Mouse (Mus musculus) gastrocnemius, postnatal 4 days (tissue): Measurements from ENCODE around the gene Gas6. TPM values are rescaled to one million over a fixed set of nuclear protein-coding genes. Genes with fewer than 3 reads are reported as not detected.

Source experiments
- DNase-seq, 2 experiments: peaks; one replicate each; pipeline ENCODE4 v3.0.0; 2021 to 2022; ENCODE audit warnings: low spot score in 2 of 2, mixed read lengths in 2 of 2
- total RNA-seq, 2 experiments: library from RNA; stranded (reverse); gene quantifications; 2 replicates each; pipeline ENCODE4 v1.2.3; 2021

The Gas6 gene
- total RNA-seq, 2 experiments from 2014 or later = 111 to 121 TPM

DNA sequence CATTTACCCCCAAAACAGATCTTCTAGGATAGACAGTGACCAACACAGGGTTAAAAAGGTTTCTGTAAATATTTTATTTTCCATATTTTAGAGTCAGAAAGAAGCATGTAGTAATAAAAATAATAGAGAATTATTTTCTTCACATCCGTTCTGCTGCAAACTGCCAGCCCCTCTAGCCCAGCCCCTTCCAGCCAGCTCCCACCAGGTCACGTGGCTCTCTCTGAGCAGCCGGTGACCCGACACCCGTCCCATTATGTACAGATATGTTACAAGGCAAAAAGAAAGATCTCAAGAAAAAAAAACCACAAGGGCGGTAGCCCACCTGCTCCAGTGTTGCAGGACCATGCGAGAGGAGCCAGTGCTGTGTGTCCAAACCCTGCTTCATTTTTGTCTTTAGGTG, 29.0 kb downstream of the Gas6 start:
- no peak for DNase-seq

DNA sequence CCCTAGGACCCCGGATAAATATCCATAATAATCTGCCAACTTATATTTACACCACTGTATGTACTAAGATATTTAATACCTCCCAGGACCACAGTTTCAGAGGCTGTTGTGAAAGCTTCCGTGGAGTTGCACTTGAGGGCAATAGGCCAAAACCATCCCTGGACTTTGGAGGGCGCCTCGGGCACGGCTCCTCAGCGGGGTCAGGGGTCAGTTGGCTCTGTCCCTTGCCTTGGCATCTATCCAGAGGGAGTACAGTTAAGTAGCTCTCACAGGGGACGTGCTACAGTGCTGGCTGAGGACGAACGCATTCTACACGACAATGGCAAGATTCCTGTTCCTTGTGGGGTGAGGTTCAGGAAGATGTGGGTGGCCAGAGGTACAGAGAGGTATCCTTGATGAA, 31.9 kb downstream of the Gas6 start:
- no peak for DNase-seq

DNA sequence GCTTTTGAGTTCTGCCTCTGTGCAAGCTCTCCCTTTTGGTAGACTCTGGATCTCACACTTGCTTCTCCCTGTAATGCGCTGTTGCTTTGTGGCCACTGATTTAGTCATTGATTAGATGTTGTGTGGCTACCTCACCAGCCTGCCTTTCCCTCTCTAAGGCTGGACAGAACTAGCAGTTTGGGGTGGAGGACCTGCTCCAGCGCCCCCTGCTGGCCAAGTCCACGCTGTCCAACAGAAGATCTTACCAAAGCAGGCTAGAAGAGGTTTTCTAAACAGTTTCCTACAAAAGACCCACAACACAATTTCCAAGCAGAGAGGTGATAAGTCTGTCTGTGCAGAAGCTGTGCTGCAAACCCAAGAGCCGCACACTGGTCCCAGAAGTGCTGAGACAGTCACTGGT, 32.4 kb downstream of the Gas6 start:
- peak; percentile 46 to 64 for DNase-seq

DNA sequence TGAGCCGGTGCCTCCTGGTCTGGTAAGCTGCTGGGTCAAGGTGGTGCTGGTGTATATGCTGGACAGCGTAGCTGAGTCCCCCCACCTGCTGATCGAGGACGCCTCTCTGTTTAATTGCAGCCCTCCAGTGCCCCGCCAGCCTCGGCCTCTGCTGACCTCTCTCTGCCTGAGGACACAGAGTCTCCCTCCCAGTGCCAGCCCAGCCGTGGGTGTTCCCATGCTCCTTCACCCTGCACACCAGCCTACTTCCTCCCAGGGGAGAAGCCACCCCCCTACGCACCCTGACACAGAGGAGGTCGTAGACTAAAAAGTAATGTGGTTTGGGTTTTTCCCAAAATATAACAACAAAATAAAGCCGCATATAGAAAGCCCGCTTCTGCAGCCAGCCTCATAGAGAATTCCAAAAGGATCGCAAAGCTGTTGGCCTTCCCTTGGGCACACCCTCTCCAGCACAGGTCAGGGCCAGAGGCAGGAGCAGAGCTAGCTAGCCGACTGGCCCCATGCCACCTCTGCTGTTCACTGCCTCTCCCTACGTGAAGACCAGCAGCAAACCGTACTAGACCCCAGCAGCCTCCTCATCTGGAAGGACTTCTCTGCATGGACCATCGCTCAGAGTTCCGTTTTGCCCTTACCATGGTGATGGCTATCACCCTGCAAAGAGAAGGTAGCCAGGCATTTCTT, 33.1 kb downstream of the Gas6 start:
- DNase-seq = no peak

DNA sequence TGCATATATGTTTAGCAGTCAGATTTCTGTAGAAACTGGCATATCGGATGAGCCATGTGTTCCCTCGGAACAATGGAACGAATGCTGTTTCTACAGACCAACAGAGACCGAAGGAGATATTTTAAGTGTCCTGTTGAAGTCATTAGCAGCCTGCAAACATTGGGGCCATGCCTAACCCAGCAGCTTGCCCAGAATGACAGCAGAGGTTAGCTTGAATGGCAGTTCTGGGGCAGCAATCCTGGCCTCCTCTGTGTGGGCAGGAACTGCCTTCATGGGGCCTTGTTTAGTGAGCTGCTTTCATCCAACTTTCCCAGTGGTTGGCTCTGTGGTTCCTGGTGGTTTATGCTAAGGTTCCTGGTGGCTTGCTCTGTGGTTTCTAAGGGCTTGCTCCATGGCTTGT, 34.9 kb downstream of the Gas6 start:
- no peak for DNase-seq

- DNase-seq = no peak
Observed at GRCm38 (mm10) chr8:13455295-13455694, 39.0 kb downstream of the Gas6 start.

GRCm38 (mm10) chr8:13454341-13455113, 39.8 kb downstream of the Gas6 start:
- no peak for DNase-seq

GRCm38 (mm10) chr8:13451747-13452277, 42.5 kb downstream of the Gas6 start:
- DNase-seq = no peak

- DNase-seq = no peak
Observed at GRCm38 (mm10) chr8:13448145-13448544, 46.1 kb downstream of the Gas6 start.

DNA sequence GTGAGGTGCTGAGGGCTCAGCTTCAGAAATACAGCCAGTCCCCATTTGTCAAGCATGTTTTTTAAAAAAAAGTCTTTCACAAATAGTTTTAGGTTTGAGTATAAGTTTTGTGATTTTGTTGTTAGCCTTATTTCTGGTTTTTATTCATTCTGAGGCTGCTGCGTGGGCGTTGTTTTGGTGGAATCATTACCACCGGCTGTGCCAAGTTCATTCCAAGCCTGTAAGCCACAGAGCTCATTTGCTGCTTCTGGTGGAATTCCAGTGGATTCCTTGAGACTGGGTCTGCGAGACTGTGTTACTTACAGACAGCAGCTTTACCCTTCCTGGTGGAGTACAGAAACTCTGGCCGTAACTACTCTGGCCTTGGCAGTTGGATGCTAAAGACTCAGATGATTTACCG, 47.8 kb downstream of the Gas6 start:
- no peak for DNase-seq

DNA sequence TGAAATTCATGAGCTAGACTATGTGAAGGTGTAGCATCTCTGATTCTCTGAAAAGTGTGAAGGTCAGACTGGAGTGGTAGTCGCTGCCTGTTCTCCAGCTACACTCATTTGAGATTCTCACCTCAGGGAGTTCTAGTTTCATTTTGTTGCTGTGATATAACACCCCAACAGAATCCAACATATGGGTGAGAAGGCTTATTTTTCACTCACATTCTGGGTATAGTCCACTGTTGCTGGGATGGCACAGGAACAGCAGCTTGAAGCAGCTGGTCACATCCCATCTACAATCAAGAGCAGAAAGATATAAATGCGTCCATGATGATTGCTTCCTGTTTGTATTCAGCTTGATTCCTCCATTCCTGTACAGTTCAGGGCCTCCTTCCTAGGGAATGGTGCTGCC, 52.1 kb downstream of the Gas6 start:
- DNase-seq = no peak

DNA sequence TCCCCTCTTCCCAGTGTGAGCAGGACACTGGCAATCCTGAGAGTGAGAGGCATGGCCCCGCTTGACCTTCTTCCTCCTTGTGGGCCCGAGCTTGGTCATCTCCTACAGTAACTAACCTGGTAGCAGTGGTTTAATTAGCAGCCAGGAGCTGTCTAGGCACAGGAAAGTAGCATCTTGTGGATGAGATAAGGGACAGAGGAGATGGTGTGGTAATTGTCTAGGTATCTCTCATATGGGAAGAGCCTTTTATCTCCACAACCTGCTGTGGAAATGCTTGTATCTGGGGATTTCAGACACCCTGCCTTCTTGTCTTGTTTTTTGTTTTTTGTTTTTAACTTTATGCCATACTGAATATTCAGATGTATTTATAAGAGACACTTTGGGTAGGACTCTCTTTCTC, 56.8 kb downstream of the Gas6 start:
- no peak for DNase-seq

GRCm38 (mm10) chr8:13436052-13436451, 58.2 kb downstream of the Gas6 start:
- no peak for DNase-seq

DNA sequence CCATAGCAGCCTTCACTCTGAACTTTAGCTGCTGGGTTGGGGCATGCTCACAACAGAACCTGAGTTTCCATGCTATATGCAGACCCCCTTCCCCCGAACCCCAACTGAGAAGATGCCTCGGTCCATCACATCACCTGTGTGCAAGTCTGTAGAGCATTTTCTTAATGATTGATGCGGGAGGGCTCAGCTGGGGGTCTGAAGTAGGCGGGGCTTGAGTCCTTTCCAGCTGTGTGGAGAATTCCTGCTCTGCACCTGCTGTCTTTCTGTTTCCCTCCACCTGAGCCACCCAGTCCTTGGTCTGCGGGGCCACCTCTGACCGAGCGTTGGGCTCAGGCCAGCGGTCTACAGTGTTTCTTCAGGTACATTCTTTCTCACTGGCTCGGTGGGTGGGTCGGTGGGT, 59.4 kb downstream of the Gas6 start, which contains the start of gene Tmem255b:
Gene Tmem255b, plus strand, starts transcription at position 301 of the 400 bp plus-strand sequence.
- no peak for DNase-seq

- no peak for DNase-seq
Observed at GRCm38 (mm10) chr8:13433130-13433529, 61.2 kb downstream of the Gas6 start.

DNA sequence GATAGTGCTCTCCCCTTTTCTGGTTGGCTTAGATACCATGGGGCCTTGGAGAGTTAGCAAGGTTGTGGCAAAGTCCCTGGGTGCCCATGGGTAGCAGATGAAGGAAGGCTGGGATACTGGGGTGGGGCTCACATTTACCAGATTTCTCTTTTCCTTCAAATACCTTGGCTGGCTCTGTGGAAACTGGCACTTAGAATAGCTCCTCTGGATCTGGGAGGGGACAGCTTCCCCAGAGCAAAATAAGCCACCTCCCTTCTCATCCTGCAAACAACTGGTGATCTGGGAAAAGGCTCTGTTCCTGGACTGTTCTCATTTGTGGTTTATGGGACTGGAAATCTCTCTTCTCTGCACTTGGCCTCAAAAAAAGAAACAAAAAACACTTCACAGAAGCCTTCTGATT, 63.4 kb downstream of the Gas6 start:
- no peak for DNase-seq

GRCm38 (mm10) chr8:13430412-13430811, 63.9 kb downstream of the Gas6 start:
- DNase-seq = no peak

- DNase-seq = no peak
Observed at GRCm38 (mm10) chr8:13428156-13428555, 66.1 kb downstream of the Gas6 start.

- no peak for DNase-seq
Observed at GRCm38 (mm10) chr8:13427351-13427750, 66.9 kb downstream of the Gas6 start.

GRCm38 (mm10) chr8:13420970-13421369, 73.3 kb downstream of the Gas6 start:
- no peak for DNase-seq

GRCm38 (mm10) chr8:13419111-13419639, 75.1 kb downstream of the Gas6 start:
- DNase-seq = no peak

- DNase-seq = no peak
Observed at GRCm38 (mm10) chr8:13415879-13416278, 78.4 kb downstream of the Gas6 start.
